Mouse (Mus musculus) mouse trophoblast stem cell (cell line): ENCODE measurements around the gene Sytl1.

Experiments
- in situ Hi-C, 2 experiments: fragments of 300-500 bp; cut with MseI, MboI; formaldehyde crosslinking; loops; 2 replicates in 1 of 2; 3 replicates in 1 of 2; pipeline ENCODE4 v1.15.1; 2025

Sytl1 gene

DNA sequence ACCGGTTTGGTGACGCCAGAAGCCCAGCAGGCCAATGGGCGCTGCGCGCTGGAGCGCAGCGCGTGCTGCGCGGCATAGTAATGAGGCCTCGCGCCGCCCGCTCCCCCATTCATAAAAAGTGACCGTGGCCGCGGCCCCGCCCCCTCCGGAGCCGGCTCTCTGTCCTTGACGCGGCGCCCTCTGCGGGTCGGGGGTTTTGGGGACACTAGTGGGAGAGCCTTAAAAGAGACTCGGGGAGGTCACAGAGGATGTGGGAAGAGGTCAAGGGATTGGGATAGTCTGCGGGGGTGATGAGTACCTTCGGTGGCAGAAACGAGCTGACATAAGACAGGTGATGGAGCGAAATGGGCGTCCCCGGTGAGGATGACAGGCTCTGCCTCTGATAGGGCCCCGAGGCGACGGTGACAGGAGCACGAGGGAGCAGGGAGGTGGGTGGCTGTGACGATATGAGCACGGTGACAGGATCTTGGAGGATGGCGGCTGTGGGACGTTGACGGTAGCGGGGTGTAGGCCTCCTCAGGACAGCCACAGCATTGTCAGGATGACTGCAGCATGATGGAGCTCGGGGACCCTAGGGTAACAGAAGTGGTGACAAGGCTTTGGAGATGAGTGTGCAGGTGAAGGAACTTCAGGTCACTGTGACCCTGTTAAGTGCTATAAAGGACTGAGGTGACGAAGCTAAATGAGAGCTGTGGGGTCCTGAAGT, 50.2 kb downstream of the Sytl1 start:
- in situ Hi-C loops, result no loop called here

DNA sequence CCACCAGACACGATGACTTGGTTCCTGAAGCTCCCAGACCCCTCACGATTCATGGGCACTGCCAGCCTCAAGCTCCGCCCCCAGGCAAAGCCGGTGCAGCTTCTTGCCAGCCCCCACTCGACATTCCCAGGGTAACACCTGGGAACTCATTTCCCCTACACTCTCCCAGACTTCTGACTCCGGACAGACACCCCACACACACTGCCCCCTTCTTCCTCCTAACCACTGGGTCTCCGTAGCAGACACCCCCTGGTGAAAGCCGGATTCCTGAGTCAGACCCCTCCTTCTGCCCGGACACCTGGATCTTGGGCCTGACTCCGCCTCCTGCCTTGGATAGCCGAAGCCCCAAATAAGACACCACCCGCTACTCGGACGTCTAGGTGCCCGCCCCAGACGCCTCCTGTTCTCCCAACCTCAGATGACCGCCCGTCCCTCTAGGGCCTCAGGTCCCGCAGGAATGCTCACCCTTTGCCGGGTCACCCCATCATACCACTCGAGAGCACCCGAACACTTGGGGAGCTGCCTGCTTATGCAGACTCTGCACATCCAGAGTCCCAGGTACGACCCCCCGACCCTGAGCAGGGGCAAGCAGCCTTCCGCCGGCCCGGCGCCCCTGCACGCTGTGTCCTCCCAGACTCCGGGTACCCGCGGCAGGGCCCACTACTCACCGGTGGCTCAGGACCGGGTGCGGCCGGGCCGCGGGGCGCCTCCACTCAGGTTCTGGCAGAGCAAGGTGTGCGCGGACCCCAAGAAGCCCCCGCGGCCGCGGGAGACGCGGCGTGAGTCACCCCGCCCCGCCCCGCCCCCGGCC, 51.0 kb downstream of the Sytl1 start, which contains the start of the genes Cd164l2 and Gpr3:
Cd164l2 (plus strand) TSS at position 381 of the 811 bp plus-strand sequence.
Gpr3 (minus strand) TSS at position 786 of the 811 bp plus-strand sequence.
- in situ Hi-C loops, result no loop called here

DNA sequence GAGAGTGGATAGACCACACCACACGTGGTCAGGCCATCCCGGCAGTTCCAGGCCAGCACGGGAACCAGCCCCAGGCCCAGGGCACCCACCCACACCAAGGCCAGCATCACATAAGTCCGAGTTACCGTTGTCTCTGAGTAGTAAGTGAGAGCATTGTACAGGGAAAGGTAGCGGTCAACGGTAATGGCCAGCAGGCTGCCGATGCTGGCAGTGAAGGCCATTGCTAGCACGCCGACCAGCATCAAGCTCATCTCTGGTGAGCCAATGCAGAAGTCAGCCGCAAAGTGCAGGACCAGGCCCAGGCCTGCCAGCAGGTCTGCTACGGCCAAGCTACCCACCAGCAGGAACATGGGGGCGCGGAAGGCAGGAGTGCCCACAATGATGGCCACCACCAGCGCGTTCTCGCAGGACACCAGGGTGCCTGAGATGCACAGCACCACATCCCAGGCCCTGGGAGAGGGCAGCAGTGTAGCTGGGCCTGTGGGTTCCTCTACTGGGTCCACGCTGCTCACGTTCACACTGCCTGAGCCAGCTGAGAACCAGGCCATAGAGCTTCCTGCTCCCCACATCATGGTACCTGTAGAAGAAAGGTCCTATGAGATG, 52.0 kb downstream of the Sytl1 start:
- in situ Hi-C loops, result no loop called here

DNA sequence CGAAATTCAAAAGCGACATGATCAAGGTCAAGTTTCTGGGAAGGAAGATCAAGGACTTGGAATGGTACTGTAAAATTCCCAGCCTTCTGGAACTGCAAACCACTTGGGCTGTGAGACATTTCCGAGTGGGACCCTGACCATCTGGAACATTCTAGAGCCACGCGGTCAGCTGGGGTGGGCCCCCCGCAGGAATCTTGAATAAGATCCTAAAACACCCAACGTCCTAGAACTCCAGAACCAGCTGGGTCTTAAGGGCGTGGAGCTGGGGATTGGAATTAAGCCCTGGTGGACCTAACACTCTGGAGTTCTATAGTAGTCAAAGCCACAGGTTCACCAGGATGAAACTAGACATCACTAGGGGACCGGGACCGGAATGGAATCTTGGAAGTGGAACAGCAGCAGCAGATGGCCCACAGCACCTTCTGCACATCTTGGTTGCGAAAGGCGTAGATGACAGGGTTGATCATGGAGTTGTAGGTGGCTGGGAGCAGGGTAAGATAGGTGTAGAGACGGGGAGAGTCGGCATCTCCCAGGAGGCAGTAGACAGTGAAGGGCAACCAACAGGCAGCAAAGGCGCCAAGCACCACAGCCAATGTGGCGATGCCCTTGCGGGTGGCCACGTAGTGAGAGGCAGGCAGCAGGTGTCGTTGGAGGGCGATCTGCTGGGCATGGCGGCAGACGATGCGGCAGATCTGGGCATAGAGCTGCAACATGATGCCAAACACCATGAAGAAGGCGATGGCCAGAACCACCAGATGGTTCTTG, 52.7 kb downstream of the Sytl1 start:
- in situ Hi-C loops, result no loop called here

DNA sequence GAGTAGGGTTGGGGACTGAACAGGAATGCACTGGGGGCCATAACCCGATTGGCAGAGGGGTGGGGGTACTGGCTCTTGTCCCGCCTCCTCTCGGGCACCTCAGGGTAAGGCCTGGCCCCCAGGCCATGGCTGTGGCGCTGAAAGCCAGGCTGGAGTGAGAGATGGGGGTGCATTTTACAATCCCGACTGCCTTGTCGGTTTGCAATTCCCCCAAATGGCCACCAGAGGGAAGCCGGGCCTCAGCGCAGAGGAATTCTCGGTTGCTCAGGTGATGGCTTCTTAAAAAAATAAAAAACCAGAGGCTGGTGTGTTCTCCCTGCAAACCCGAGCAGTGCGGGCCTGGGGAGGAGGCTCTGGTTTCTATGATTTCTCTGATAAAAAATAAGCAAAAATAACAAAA, 53.5 kb downstream of the Sytl1 start:
- in situ Hi-C loops, result no loop called here

DNA sequence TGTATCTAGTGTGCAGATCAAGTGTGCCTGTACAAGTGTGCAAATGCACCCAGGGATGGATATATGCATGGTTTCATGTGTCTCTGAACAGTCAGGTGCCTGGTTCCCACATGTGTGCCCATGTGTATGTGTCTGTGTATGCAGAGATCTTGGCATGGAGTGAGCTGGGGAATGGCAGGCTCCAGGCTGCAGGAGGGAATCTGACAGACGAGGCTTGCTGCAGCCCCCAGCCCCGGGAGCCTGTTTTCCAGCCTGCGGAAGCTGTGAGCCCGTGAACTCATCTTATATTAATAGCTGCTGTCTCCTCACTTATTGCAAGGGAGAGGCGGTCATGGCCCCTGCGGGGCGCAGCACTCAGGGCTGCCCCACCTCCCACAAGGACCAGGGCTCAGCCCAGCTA, 58.5 kb downstream of the Sytl1 start:
- in situ Hi-C loops, result no loop called here

DNA sequence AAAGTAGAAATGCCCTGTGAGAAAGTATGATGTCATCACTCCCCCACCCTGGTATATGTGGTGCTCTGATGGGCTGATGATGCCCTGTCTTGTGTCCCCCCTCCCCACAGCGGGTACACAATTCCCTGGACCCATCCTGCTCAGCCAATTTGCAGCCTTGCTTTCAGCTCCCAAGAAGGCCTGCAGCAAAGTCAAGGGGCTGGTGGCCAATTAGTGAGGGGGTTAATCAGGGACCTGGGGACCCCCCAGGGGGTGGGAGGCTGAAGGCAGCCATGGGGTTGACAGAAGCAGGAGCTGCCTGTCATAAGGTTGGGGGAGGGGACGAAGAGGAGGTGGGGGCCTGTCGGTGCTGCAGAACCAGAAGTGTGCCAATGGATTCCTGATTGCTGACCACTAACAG, 59.3 kb downstream of the Sytl1 start:
- in situ Hi-C loops, result no loop called here
